Mouse (Mus musculus) kidney, embryonic 14.5 days (tissue): ENCODE data around the gene Swap70. TPM values are rescaled to one million over a fixed set of nuclear protein-coding genes. Genes with fewer than 3 reads are reported as not detected.
A peak's percentile ranks its signal among the peaks of the same experiment; 100 is the strongest.

Experiments used
- ATAC-seq: fragments of 200-750 bp; cut with Nextera tagmentation; 2 replicates; pipeline ENCODE4 v1.8.0; 2017; ENCODE audit warnings: moderate number of reproducible peaks, mild to moderate bottlenecking, moderate TSS enrichment, moderate library complexity; ENCODE audit not compliant: low FRiP score, low TSS enrichment
- H3K27ac ChIP-seq: fragments of 300-500 bp; sonication (generic); 2 replicates; pipeline ENCODE4 v1.5.1; 2014; ENCODE audit warnings: low read depth, mild to moderate bottlenecking, low read length, moderate library complexity, mixed read lengths
- H3K27me3 ChIP-seq: fragments of 300-500 bp; sonication (generic); 2 replicates; pipeline ENCODE4 v1.6.1; 2014; ENCODE audit warnings: mild to moderate bottlenecking, low read length; ENCODE audit not compliant: control insufficient read depth, insufficient read depth
- H3K36me3 ChIP-seq: fragments of 300-500 bp; sonication (generic); 2 replicates; pipeline ENCODE4 v1.6.1; 2014; ENCODE audit warnings: low read length, mixed read lengths; ENCODE audit not compliant: control insufficient read depth, insufficient read depth
- H3K4me1 ChIP-seq: fragments of 300-500 bp; sonication (generic); 2 replicates; pipeline ENCODE4 v1.6.1; 2014; ENCODE audit warnings: low read length, mixed read lengths; ENCODE audit not compliant: control insufficient read depth, insufficient read depth
- H3K4me2 ChIP-seq: fragments of 300-500 bp; sonication (generic); replicated peaks from 2 replicates; pipeline ENCODE4 v1.6.1; 2014; ENCODE audit warnings: low read depth, mild to moderate bottlenecking, low read length
- H3K4me3 ChIP-seq: fragments of 300-500 bp; sonication (generic); 2 replicates; pipeline ENCODE4 v1.5.1; 2014; ENCODE audit warnings: mild to moderate bottlenecking, low read length
- H3K9ac ChIP-seq: fragments of 300-500 bp; sonication (generic); 2 replicates; pipeline ENCODE4 v1.6.1; 2014; ENCODE audit warnings: low read depth, mild to moderate bottlenecking, low read length, moderate library complexity
- H3K9me3 ChIP-seq: fragments of 300-500 bp; sonication (generic); 2 replicates; pipeline ENCODE4 v1.6.1; 2016; ENCODE audit warnings: low read length; ENCODE audit not compliant: control insufficient read depth
- WGBS: fragments of 180-500 bp; shearing (Covaris S2); extraction: QIAGEN DNeasy Blood & Tissue Kit; methylation state at CpG from one replicate; pipeline ENCODE4 v1.1.7; 2014; 5-methylcytosine and 5-hydroxymethylcytosine counted together
- polyA plus RNA-seq: library from polyadenylated mRNA; unstranded; fragments of >200 nt; fragmentation: Nextera tagmentation; extraction: Ambion mirVana; gene quantifications from 2 replicates; pipeline ENCODE4 v1.2.1, GENCODE M21; 2014

Gene Swap70
- polyA plus RNA-seq, 1 experiment from 2014 or later, result 30.3 TPM

DNA sequence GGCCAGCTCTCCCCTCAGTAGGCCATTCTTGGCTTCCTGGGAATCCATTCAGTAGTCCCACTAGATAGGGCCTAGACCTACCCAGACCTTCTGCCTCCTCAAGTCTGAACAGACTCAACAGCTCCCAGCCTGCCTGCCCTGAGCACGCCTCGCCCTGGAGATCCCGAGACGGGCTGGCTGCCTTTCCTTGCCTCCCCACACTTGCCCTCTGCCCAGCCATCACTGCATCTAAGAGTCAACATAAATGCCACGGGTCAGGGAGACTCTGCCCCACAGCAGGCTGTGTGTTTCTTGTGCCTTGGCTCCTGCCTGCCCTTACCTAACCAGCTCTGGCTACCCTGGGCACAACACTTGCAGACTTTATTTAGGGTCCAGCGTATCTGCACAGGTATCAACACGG, 76.6 kb downstream of the Swap70 start:
- Histone ChIP-seq H3K4me3 (no peak overlapping the region), H3K27me3 (no peaks in the 10 kb centered on the region), H3K9ac (no peak overlapping the region), H3K36me3 (no peaks in the 10 kb centered on the region), H3K4me2 (no peak overlapping the region), H3K27ac (peak overlapping the region; percentile 85), H3K9me3 (no peaks in the 10 kb centered on the region), H3K4me1 (peaks cover 17% of the 10 kb centered on the region)
- 79% methylated on average over 7 of the region's 7 CpGs for WGBS
- 0 out of 2 replicates have a peak, but pooled peaks have one; percentile 1 for ATAC-seq

DNA sequence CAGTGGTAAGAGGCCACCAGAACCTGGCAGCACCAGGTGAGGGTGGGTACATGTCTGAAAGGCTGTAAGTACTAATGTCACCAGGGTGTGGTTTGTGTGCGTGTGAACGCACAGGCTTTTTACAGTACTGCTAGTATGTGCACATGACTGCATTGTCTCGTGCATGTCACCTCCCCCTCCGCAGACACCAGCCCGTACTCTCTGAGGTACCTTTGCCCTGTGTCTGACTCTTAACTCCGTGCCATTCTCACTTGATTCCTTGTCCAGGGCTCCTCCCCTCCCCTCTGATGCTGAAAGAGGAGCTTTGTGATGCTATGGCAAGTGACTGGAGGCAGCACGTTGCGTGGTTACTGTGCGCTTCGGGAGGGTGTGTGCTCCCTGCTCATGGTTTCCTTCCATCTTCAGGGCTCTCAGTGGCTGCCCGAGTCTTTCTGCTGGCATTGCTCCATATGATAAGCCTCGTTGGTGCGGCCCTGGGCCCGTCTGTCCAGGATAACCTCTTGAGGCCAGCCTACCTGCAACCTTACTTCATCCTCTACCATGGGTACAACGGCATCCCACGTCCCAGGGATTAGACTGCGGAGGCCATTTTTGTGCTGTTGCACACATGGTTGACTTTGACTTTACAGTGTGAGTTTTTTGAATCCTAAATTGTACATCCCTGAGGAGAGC, 77.4 kb downstream of the Swap70 start:
- 90% methylated on average over 17 of the region's 17 CpGs for whole genome bisulfite sequencing
- no peak overlapping the region for H3K27ac ChIP-seq
- ATAC-seq, result no peak

DNA sequence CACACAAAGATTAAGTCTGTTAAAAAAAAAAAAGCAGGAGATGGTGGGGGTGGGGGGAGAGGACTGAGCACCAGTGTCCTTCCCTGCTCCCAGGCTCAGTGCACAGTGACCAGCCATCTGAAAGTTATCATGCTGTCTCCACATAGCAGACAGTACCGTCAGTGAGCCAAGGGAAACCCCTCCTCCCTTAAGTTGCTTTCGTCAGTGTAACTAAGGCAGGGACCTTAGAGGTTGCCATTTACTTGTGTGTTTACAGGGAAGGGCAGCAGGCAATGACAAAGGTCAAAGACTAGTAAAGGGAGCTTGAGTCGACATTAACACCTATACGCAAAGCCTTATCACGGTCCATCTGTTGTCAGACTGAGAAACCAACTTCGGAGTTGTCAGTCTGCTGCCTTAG, 81.4 kb downstream of the Swap70 start:
- no peak overlapping the region for H3K27ac ChIP-seq
- no peaks in the 10 kb centered on the region for H3K27me3 ChIP-seq
- 52% methylated on average over 6 of the region's 6 CpGs for WGBS
- no peak for ATAC-seq
- peaks cover under 1% of the 10 kb centered on the region; the same call in 1 of the 2 replicates for H3K4me1 ChIP-seq
- no peak overlapping the region for H3K4me2 ChIP-seq
- no peaks in the 10 kb centered on the region for H3K9me3 ChIP-seq
- H3K9ac ChIP-seq, result no peak overlapping the region
- H3K36me3 ChIP-seq, result peaks cover 3% of the 10 kb centered on the region; the same call in 1 of the 2 replicates
- H3K4me3 ChIP-seq, result no peak overlapping the region

More for the DNA sequence above, 77.4 kb downstream of the Swap70 start:
- H3K9ac ChIP-seq, result no peak overlapping the region
- H3K9me3 ChIP-seq, result no peaks in the 10 kb centered on the region
- no peaks in the 10 kb centered on the region for H3K36me3 ChIP-seq
- no peak overlapping the region for H3K4me2 ChIP-seq
- H3K4me3 ChIP-seq, result no peak overlapping the region
- H3K27me3 ChIP-seq, result no peaks in the 10 kb centered on the region
- peaks cover 17% of the 10 kb centered on the region for H3K4me1 ChIP-seq

DNA sequence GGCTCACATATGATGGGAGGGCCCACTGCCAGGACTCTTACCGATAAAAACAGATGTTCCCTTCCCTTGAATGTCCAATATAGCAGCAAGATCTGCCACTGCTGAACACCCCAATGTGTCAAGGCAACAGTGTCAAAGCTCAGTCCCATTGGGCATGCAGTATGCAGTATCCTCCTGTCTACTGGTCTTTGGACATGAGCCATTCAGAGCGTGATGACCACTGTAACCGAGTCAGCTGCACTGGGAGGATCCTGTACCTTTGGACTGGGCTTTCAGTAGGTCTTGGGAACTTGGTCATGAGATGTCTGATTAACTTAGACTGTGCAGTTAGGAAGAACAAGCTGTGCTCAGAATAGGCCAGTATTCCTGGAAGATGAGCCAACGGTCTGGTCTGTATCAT, 84.0 kb downstream of the Swap70 start:
- 92% methylated on average over 4 of the region's 4 CpGs for WGBS
- H3K36me3 ChIP-seq, result peaks cover 13% of the 10 kb centered on the region; the same call in 1 of the 2 replicates
- no peak overlapping the region for H3K4me2 ChIP-seq
- H3K4me3 ChIP-seq, result no peak overlapping the region
- no peak overlapping the region for H3K9ac ChIP-seq
- no peak for ATAC-seq
- H3K27me3 ChIP-seq, result no peaks in the 10 kb centered on the region
- no peak overlapping the region for H3K27ac ChIP-seq
- H3K4me1 ChIP-seq, result no peaks in the 10 kb centered on the region
- H3K9me3 ChIP-seq, result no peaks in the 10 kb centered on the region

DNA sequence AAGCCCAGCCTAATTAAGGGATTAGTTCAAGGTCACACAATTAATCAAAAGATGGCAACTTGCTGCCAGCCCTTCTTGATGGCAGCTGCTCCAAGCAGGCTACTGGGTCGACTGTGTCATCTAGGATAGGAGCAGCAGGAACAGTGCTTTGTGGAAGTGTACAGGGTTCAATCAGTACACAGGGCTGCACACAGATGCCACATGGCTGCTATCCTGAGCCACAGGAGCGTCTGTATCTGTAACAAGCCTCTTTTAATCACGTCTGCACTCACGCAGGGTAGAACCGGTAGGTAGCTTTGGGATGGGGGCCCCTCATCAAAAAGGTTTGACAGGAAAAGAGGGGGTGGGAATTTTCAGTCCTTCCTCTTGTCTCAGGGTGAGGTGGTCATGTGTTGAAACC, 84.8 kb downstream of the Swap70 start:
- no peak overlapping the region for H3K9ac ChIP-seq
- H3K9me3 ChIP-seq, result no peaks in the 10 kb centered on the region
- H3K4me1 ChIP-seq, result no peaks in the 10 kb centered on the region
- H3K27ac ChIP-seq, result no peak overlapping the region
- peaks cover 15% of the 10 kb centered on the region; the same call in 1 of the 2 replicates for H3K36me3 ChIP-seq
- H3K27me3 ChIP-seq, result no peaks in the 10 kb centered on the region
- H3K4me2 ChIP-seq, result no peak overlapping the region
- H3K4me3 ChIP-seq, result no peak overlapping the region
- 70% methylated on average over 5 of the region's 5 CpGs for WGBS
- ATAC-seq, result no peak

DNA sequence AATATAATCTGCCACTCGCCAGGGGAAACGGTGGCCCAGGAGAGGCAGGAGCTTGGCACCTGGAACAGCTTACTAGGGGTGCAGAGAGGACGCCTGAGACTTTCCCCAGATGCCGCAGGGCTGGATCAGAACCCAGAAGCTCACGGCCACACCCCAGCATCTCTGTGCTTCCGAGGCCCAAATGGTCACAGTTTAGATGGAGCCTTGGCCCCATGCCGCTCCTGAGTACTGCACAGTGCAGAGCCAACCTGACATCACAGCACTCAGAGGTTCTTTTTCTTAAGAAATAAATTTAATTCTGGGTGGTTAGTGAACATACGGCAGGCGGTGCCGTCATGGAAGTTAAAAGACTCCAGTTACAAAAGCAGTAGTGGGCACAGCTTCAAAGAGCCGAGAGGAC, 86.2 kb downstream of the Swap70 start:
- Histone ChIP-seq H3K4me1 (no peaks in the 10 kb centered on the region), H3K4me3 (no peak overlapping the region), H3K9ac (no peak overlapping the region), H3K27ac (no peak overlapping the region), H3K4me2 (no peak overlapping the region), H3K36me3 (peaks cover 29% of the 10 kb centered on the region), H3K27me3 (no peaks in the 10 kb centered on the region), H3K9me3 (no peaks in the 10 kb centered on the region)
- ATAC-seq, result no peak
- 87% methylated on average over 11 of the region's 11 CpGs for WGBS

DNA sequence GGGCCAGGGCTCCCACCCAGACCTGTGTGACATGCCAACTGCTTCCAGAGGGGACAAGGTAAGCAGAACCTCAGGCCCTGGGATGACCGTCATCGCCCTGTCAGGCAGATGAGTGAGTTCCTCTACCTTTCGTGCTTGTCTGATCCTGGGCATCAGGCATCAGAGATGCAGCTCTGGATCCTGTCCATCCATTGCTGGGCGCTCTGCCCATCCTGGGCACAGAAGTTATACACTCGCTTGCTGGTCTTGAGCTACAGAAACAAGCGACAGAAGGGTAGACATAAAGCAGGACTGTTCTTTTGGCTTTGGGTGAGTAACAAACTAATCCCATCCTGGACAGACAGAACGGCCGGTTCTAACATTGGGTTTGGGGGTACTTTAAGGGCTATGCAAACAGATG, 87.7 kb downstream of the Swap70 start:
- no peak overlapping the region for H3K27ac ChIP-seq
- no peak overlapping the region for H3K9ac ChIP-seq
- H3K36me3 ChIP-seq, result peaks cover 42% of the 10 kb centered on the region
- ATAC-seq, result no peak
- no peaks in the 10 kb centered on the region for H3K27me3 ChIP-seq
- H3K4me1 ChIP-seq, result no peaks in the 10 kb centered on the region
- no peak overlapping the region for H3K4me3 ChIP-seq
- no peaks in the 10 kb centered on the region for H3K9me3 ChIP-seq
- 91% methylated on average over 8 of the region's 8 CpGs for WGBS
- no peak overlapping the region for H3K4me2 ChIP-seq

DNA sequence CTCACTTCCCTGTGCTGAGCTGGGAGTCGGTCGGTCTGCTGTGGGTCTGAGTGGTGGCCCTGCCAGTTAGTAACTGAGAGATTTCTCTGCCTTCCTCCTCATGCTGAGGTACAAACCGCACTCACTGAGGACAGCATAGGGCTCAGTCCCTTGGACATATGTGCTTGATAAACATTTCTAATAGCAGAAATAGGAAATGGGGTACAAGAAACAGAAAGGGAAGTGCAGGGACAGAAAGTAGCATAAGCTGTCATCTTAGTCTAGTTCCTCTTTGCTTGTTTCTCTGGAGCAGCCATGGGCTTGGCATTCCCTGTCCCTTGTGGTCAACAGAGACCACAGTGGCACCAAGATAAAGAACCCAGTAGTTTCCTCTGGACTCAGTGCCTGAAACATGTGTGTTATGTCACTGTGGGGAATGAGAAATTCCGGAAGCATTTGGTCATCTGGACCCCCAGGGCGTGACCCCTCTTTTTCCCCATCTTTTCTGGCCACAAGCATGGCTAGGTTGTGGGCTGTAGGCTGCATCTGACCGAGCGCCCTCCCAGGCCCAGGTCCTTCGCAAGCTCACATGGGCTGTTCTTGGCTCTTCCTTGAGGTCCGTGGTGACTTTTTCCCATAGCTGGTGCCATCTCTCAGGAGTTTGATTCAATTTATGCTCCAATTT, 92.0 kb downstream of the Swap70 start:
- no peak for ATAC-seq
- H3K4me1 ChIP-seq, result no peaks in the 10 kb centered on the region
- no peak overlapping the region for H3K9ac ChIP-seq
- no peaks in the 10 kb centered on the region for H3K27me3 ChIP-seq
- 88% methylated on average over 9 of the region's 9 CpGs for WGBS
- no peak overlapping the region for H3K4me2 ChIP-seq
- H3K36me3 ChIP-seq, result peaks cover 47% of the 10 kb centered on the region
- H3K9me3 ChIP-seq, result no peaks in the 10 kb centered on the region
- H3K27ac ChIP-seq, result no peak overlapping the region
- no peak overlapping the region for H3K4me3 ChIP-seq

DNA sequence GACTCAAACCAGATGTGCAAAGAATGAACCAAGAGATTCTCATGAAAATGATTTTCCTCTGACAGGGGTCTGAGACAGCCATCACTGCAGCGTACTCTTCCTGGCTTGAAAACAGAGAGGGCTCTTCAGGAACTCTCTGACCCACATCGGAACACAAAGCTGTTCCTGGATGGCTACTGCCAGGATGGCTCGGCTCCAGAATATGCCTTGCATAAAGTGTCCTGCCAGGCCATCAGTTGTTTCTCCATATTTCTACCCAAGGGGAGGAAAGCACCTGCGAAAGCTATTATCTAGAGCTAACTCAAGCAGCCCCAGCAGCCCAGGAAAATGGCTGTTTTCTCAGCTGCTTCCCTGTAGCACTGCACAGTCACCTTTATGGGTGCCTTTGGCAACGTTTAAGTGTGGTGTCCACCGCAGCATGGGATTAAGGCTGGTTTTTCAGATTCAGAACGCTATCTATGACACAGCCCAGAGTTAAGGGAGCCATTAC, 92.9 kb downstream of the Swap70 start:
- no peak for ATAC-seq
- Histone ChIP-seq H3K36me3 (peaks cover 39% of the 10 kb centered on the region), H3K4me2 (no peak overlapping the region), H3K9ac (no peak overlapping the region), H3K4me3 (no peak overlapping the region), H3K27ac (no peak overlapping the region), H3K9me3 (no peaks in the 10 kb centered on the region), H3K4me1 (no peaks in the 10 kb centered on the region), H3K27me3 (no peaks in the 10 kb centered on the region)
- 94% methylated on average over 7 of the region's 7 CpGs for WGBS
